Mouse (Mus musculus) layer of hippocampus, postnatal 36 days (tissue): ENCODE data around the gene Hdac9. TPM values are rescaled to one million over a fixed set of nuclear protein-coding genes. Genes with fewer than 3 reads are reported as not detected.
"Not testable (repeated sequence)": the region's sequence is repeated elsewhere in the genome, so short reads cannot be mapped to it uniquely, and the experiment has no call there.

ENCODE experiments used
- DNase-seq, 2 experiments: peaks; one replicate each; pipeline ENCODE4 v3.0.0; 2022
- total RNA-seq, 2 experiments: library from RNA; stranded (reverse); gene quantifications; 2 replicates each; pipeline ENCODE4 v1.2.3; 2021

The Hdac9 gene
- total RNA-seq, 2 experiments from 2014 or later = 36.9 to 38.9 TPM

GRCm38 (mm10) chr12:34075805-34076509, 840.9 kb downstream of the Hdac9 start:
- peak in 1 of 2 experiments; percentile 3 for DNase-seq

GRCm38 (mm10) chr12:34052508-34052907, 864.4 kb downstream of the Hdac9 start:
- DNase-seq = no peak

GRCm38 (mm10) chr12:34052036-34052435, 864.9 kb downstream of the Hdac9 start:
- DNase-seq = no peak

- no peak for DNase-seq
Observed at GRCm38 (mm10) chr12:34051112-34051511, 865.8 kb downstream of the Hdac9 start.

- no peak for DNase-seq
Observed at GRCm38 (mm10) chr12:34040949-34041348, 875.9 kb downstream of the Hdac9 start.

- DNase-seq = no peak
Observed at GRCm38 (mm10) chr12:34040061-34040460, 876.8 kb downstream of the Hdac9 start.

GRCm38 (mm10) chr12:34009796-34010195, 907.1 kb downstream of the Hdac9 start:
- DNase-seq = not testable (repeated sequence)

Other genes starting within 250 kb of the Hdac9 start
- not detected for gene Prps1l1, start 67.7 kb upstream of the Hdac9 start, total RNA-seq
- gene Snx13, start 130.1 kb upstream of the Hdac9 start, total RNA-seq = 10 to 100 TPM; 65.6 to 65.9 TPM